Mouse (Mus musculus) A20 (cell line): ENCODE results near the gene Rpe65.

ENCODE experiments used
- DNase-seq: peaks from one replicate; pipeline ENCODE4 v3.0.0-alpha.2; 2011; ENCODE audit warnings: low read depth, low spot score

Gene Rpe65

GRCm38 (mm10) chr3:159598875-159599274 is at the start of gene Rpe65:
TSS of gene Rpe65 (plus strand) at chr3:159599175.
- no peak for DNase-seq

- no peak for DNase-seq
Observed at GRCm38 (mm10) chr3:159550224-159550623, 48.8 kb upstream of the Rpe65 start.

GRCm38 (mm10) chr3:159614977-159615376 is 16.0 kb downstream of the Rpe65 start:
- no peak for DNase-seq

GRCm38 (mm10) chr3:159621026-159621425 is 22.1 kb downstream of the Rpe65 start:
- no peak for DNase-seq

- no peak for DNase-seq
Observed at GRCm38 (mm10) chr3:159624010-159624409, 25.0 kb downstream of the Rpe65 start.

- no peak for DNase-seq
Observed at GRCm38 (mm10) chr3:159660741-159661140, 61.8 kb downstream of the Rpe65 start.

GRCm38 (mm10) chr3:159663333-159663732 is 64.4 kb downstream of the Rpe65 start:
- no peak for DNase-seq
